Mouse (Mus musculus): ENCODE measurements around the gene Slc7a5. TPM values are rescaled to one million over a fixed set of nuclear protein-coding genes. Genes with fewer than 3 reads are reported as not detected.

The Slc7a5 gene
- total and polyA plus RNA-seq, 3 experiments: 110 to 291 (median 207) TPM

DNA sequence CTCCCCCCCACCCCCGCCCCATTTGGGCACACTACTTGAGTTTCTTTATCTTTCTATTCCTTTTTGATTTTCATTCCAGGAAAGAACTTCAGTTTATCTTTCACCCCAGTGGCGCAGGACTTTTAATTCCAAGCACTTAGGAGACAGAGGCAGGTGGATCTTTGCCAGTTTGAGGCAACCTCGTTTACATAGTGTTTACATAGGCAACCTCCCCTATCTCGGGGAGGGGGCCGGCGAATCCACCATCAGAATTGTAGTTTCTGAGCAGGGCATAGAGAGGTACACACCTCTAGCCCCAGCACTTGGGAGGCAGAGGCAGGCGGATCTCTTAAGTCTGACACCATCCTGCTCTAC is 44.1 kb upstream of the Slc7a5 start:
- Histone ChIP-seq H3K36me3 (replicated peaks in 1 of 2; ENCODE audit: control insufficient read depth in 1 of 2, insufficient read depth in 1 of 2, low read length in 1 of 2) (peaks cover 19 to 41% of the 10 kb centered on the region in 2 experiments), H3K79me2 (replicated peaks; ENCODE audit: control insufficient read depth, extremely low read depth, insufficient read depth, poor library complexity, severe bottlenecking) (peaks cover 41% of the 10 kb centered on the region), H3K27me3 (replicated peaks) (peaks cover 2% of the 10 kb centered on the region), H3K4me2 (ENCODE audit: insufficient read depth, low read depth, poor library complexity, severe bottlenecking) (peak overlapping the region; percentile 94), H3K9me3 (replicated peaks; ENCODE audit: low read length) (no peaks in the 10 kb centered on the region), H3K9ac (ENCODE audit: insufficient read depth, low read depth) (peak overlapping the region; percentile 100), H3K27ac (ENCODE audit: insufficient read depth, low read depth) (no peak overlapping the region), H3K4me3 (replicated peaks in 1 of 3; ENCODE audit: low read depth in 2 of 3, low read length in 2 of 3, poor library complexity in 1 of 3) (peak overlapping the region; percentile 90 to 99 (median 97)), H3K4me1 (ENCODE audit: control insufficient read depth in 1 of 2, insufficient read depth in 2 of 2) (peaks cover 22 to 59% of the 10 kb centered on the region in 2 experiments)
- TF ChIP-seq SIN3A (IDR thresholded peaks at IDR 0.05; ENCODE audit: low read length) (peak; percentile 1; the same call in 1 of the 2 replicates), CHD2 (IDR thresholded peaks at IDR 0.05; ENCODE audit: low read length) (no peak)
- in situ Hi-C loops (cut with MboI; ENCODE audit: low pct_ligation_motif_present, low pct_unique_long_range_greater_than_20kb, low sequenced_read_pairs) (no loop called here), dilution Hi-C loops (cut with MboI; ENCODE audit: extremely low pct_ligation_motif_present, extremely low pct_unique_long_range_greater_than_20kb, low sequenced_read_pairs) (no loop called here)
- DNase-seq (ENCODE audit: extremely low read depth): no peak

DNA sequence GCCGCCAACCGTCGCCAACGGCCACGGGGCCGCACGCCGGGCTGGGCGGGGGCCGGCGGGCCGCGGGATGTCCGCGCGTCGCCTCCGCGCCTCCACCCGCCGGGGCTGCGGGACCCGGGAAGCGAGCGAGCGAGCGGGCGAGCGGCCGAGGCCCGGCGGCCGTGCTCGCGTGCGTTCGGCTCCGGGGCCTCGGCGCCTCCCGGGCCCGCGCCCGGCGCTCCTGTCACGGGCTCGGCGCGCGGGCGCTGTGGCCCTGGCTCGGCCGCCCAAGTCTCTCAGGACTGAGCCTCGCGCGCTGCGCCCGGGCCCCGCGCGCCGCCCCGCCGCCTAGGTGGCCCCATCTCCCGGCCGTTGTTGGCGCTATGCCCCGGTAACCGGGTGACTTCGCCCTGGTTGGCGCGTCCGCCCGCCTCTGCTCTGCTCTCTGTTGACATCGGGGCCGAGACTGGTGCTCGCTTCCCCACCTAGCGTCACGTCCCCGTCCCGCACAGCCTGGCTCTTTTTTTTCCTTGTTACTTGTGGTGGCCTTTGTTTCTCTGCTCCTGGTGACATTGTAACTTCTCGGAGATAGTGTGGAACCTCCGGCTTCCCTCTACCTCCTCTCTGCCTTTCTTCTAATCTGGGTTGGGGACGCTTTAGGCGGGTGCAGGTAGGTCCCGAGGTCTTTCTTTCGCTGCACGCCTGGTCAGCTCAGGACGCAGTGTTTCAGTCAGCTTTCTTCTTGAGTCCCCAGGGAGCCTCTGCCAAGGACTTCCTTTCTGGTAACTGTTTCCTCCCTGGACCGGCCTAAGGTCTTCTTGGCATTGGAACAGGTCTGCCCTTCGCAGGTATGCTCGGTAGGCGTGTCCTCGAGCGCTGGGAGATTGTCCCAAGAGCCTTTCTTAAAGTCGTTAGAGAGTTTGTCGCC is 43.5 kb upstream of the Slc7a5 start:
- peak overlapping the region; percentile 90 to 99 (median 97) for H3K4me3 ChIP-seq (replicated peaks in 1 of 3; ENCODE audit: low read depth in 2 of 3, low read length in 2 of 3, poor library complexity in 1 of 3)
- peak overlapping the region; percentile 94 for H3K4me2 ChIP-seq (ENCODE audit: insufficient read depth, low read depth, poor library complexity, severe bottlenecking)
- no peak for DNase-seq (ENCODE audit: extremely low read depth)
- H3K9ac ChIP-seq (ENCODE audit: insufficient read depth, low read depth): peak overlapping the region; percentile 100
- peaks cover 19 to 36% of the 10 kb centered on the region in 2 experiments for H3K36me3 ChIP-seq (replicated peaks in 1 of 2; ENCODE audit: control insufficient read depth in 1 of 2, insufficient read depth in 1 of 2, low read length in 1 of 2)
- dilution Hi-C loops (cut with MboI; ENCODE audit: extremely low pct_ligation_motif_present, extremely low pct_unique_long_range_greater_than_20kb, low sequenced_read_pairs) (no loop called here), in situ Hi-C loops (cut with MboI; ENCODE audit: low pct_ligation_motif_present, low pct_unique_long_range_greater_than_20kb, low sequenced_read_pairs) (no loop called here)
- peaks cover 41% of the 10 kb centered on the region for H3K79me2 ChIP-seq (replicated peaks; ENCODE audit: control insufficient read depth, extremely low read depth, insufficient read depth, poor library complexity, severe bottlenecking)
- H3K27ac ChIP-seq (ENCODE audit: insufficient read depth, low read depth): peak overlapping the region; percentile 93
- no peaks in the 10 kb centered on the region for H3K9me3 ChIP-seq (replicated peaks; ENCODE audit: low read length)
- peaks cover 22 to 56% of the 10 kb centered on the region in 2 experiments for H3K4me1 ChIP-seq (ENCODE audit: control insufficient read depth in 1 of 2, insufficient read depth in 2 of 2)
- peak; percentile 45 for TF ChIP-seq HCFC1 (IDR thresholded peaks at IDR 0.05; ENCODE audit: low read depth, low read length)
- 0 out of 2 replicates have a peak, but pooled peaks have one; percentile 5 for TF ChIP-seq BHLHE40 (IDR thresholded peaks at IDR 0.05; ENCODE audit: low read depth, low read length)
- TF ChIP-seq UBTF (IDR thresholded peaks at IDR 0.05; ENCODE audit: low read depth, low read length): peak; percentile 44; the same call in 1 of the 2 replicates
- TF ChIP-seq SMC3 (IDR thresholded peaks at IDR 0.05; ENCODE audit: low read depth, low read length): no peak
- TF ChIP-seq MXI1 (IDR thresholded peaks at IDR 0.05; ENCODE audit: low read depth, low read length): peak; percentile 32
- peak; percentile 74; the same call in 1 of the 2 replicates for TF ChIP-seq CHD1 (IDR thresholded peaks at IDR 0.05; ENCODE audit: low read depth, low read length)
- no peak for TF ChIP-seq IRF4 (IDR thresholded peaks at IDR 0.05; ENCODE audit: low read depth, low read length)
- peak; percentile 51 for TF ChIP-seq SIN3A (IDR thresholded peaks at IDR 0.05; ENCODE audit: low read length)
- TF ChIP-seq ZKSCAN1 (IDR thresholded peaks at IDR 0.05; ENCODE audit: borderline replicate concordance, low read depth, low read length): no peak
- TF ChIP-seq POLR2A (IDR thresholded peaks at IDR 0.05; ENCODE audit: low read depth, low read length): peak; percentile 51; the same call in 1 of the 2 replicates
- peaks cover 6% of the 10 kb centered on the region for H3K27me3 ChIP-seq (replicated peaks)

Measured in CH12.LX (cell line).